Mouse (Mus musculus) heart, embryonic 16.5 days (tissue): ENCODE results near the gene Ccdc3. TPM values are rescaled to one million over a fixed set of nuclear protein-coding genes. Genes with fewer than 3 reads are reported as not detected.

ENCODE experiments used
- ATAC-seq: fragments of 200-750 bp; cut with Nextera tagmentation; replicated peaks from 2 replicates; pipeline ENCODE4 v1.8.0; 2017; ENCODE audit warnings: moderate number of reproducible peaks; ENCODE audit not compliant: insufficient read depth, low FRiP score; ENCODE audit errors: extremely low read depth
- H3K27ac ChIP-seq: fragments of 300-500 bp; sonication (generic); 2 replicates; pipeline ENCODE4 v1.5.1; 2014; ENCODE audit warnings: mild to moderate bottlenecking, low read length, control low read depth, moderate library complexity
- H3K27me3 ChIP-seq: fragments of 300-500 bp; sonication (generic); 2 replicates; pipeline ENCODE4 v1.6.1; 2014; ENCODE audit warnings: low read length, mixed read lengths; ENCODE audit not compliant: control insufficient read depth, insufficient read depth
- H3K36me3 ChIP-seq: fragments of 300-500 bp; sonication (generic); 2 replicates; pipeline ENCODE4 v1.6.1; 2014; ENCODE audit not compliant: control insufficient read depth, insufficient read depth
- H3K4me1 ChIP-seq: fragments of 300-500 bp; sonication (generic); 2 replicates; pipeline ENCODE4 v1.6.1; 2014; ENCODE audit warnings: low read length, mixed read lengths; ENCODE audit not compliant: control insufficient read depth, insufficient read depth
- H3K4me2 ChIP-seq: fragments of 300-500 bp; sonication (generic); 2 replicates; pipeline ENCODE4 v1.6.1; 2014; ENCODE audit warnings: low read depth, mild to moderate bottlenecking, control low read depth, low read length
- H3K4me3 ChIP-seq: fragments of 300-500 bp; sonication (generic); 2 replicates; pipeline ENCODE4 v1.5.1; 2014; ENCODE audit warnings: mild to moderate bottlenecking, control low read depth, low read length
- H3K9ac ChIP-seq: fragments of 300-500 bp; sonication (generic); 2 replicates; pipeline ENCODE4 v1.6.1; 2014; ENCODE audit warnings: low read length, control low read depth
- H3K9me3 ChIP-seq: fragments of 300-500 bp; sonication (generic); replicated peaks from 2 replicates; pipeline ENCODE4 v1.6.1; 2016; ENCODE audit warnings: low read length; ENCODE audit not compliant: control insufficient read depth
- WGBS: fragments of 180-500 bp; shearing (Covaris S2); extraction: QIAGEN DNeasy Blood & Tissue Kit; methylation state at CpG from one replicate; pipeline ENCODE4 v1.1.7; 2014; 5-methylcytosine and 5-hydroxymethylcytosine counted together
- polyA plus RNA-seq: library from polyadenylated mRNA; unstranded; fragments of >200 nt; fragmentation: Nextera tagmentation; extraction: Ambion mirVana; gene quantifications from 2 replicates; pipeline ENCODE4 v1.2.1, GENCODE M21; 2015

Gene Ccdc3
- polyA plus RNA-seq, 1 experiment from 2014 or later = 8.8 TPM

GRCm38 (mm10) chr2:5193071-5193470 is 55.5 kb downstream of the Ccdc3 start:
- ATAC-seq = no peak

GRCm38 (mm10) chr2:5194701-5195215 is 57.2 kb downstream of the Ccdc3 start:
- Histone ChIP-seq H3K36me3 (no peaks in the 10 kb centered on the region), H3K27me3 (no peaks in the 10 kb centered on the region), H3K4me1 (no peaks in the 10 kb centered on the region), H3K4me3 (no peak overlapping the region), H3K27ac (no peak overlapping the region), H3K9ac (no peak overlapping the region), H3K4me2 (no peak overlapping the region), H3K9me3 (no peaks in the 10 kb centered on the region)
- WGBS = 68% methylated on average over 6 of the region's 6 CpGs
- no peak for ATAC-seq

More at GRCm38 (mm10) chr2:5193071-5193470, 55.5 kb downstream of the Ccdc3 start:
- Histone ChIP-seq H3K27ac (no peak overlapping the region), H3K4me1 (no peaks in the 10 kb centered on the region), H3K9me3 (no peaks in the 10 kb centered on the region), H3K4me3 (no peak overlapping the region), H3K36me3 (no peaks in the 10 kb centered on the region), H3K27me3 (no peaks in the 10 kb centered on the region), H3K9ac (no peak overlapping the region), H3K4me2 (no peak overlapping the region)
- 75% methylated on average over 4 of the region's 4 CpGs for WGBS

GRCm38 (mm10) chr2:5197486-5197885 is 59.9 kb downstream of the Ccdc3 start:
- Histone ChIP-seq H3K4me2 (no peak overlapping the region), H3K36me3 (no peaks in the 10 kb centered on the region), H3K9ac (no peak overlapping the region), H3K4me1 (no peaks in the 10 kb centered on the region), H3K9me3 (no peaks in the 10 kb centered on the region), H3K4me3 (no peak overlapping the region), H3K27me3 (no peaks in the 10 kb centered on the region), H3K27ac (no peak overlapping the region)
- no peak for ATAC-seq
- WGBS = 92% methylated on average over 4 of the region's 4 CpGs

- WGBS = 79% methylated on average over 17 of the region's 17 CpGs
- Histone ChIP-seq H3K9me3 (no peaks in the 10 kb centered on the region), H3K9ac (no peak overlapping the region), H3K27me3 (no peaks in the 10 kb centered on the region), H3K4me1 (no peaks in the 10 kb centered on the region), H3K4me3 (no peak overlapping the region), H3K4me2 (no peak overlapping the region), H3K27ac (no peak overlapping the region), H3K36me3 (no peaks in the 10 kb centered on the region)
- no peak for ATAC-seq
These were observed 61.7 kb downstream of the Ccdc3 start for GRCm38 (mm10) chr2:5199289-5199688.

GRCm38 (mm10) chr2:5200817-5201364 is 63.3 kb downstream of the Ccdc3 start:
- H3K9ac ChIP-seq = no peak overlapping the region
- H3K4me1 ChIP-seq = no peaks in the 10 kb centered on the region
- H3K36me3 ChIP-seq = no peaks in the 10 kb centered on the region
- 67% methylated on average over 7 of the region's 7 CpGs for WGBS
- H3K27me3 ChIP-seq = no peaks in the 10 kb centered on the region
- no peaks in the 10 kb centered on the region for H3K9me3 ChIP-seq
- H3K4me3 ChIP-seq = no peak overlapping the region
- ATAC-seq = no peak
- H3K4me2 ChIP-seq = no peak overlapping the region
- H3K27ac ChIP-seq = no peak overlapping the region

- no peak for ATAC-seq
- no peak overlapping the region for H3K27ac ChIP-seq
- no peak overlapping the region for H3K4me2 ChIP-seq
- no peaks in the 10 kb centered on the region for H3K9me3 ChIP-seq
- 69% methylated on average over 1 of the region's 1 CpGs for WGBS
- no peak overlapping the region for H3K9ac ChIP-seq
- H3K36me3 ChIP-seq = no peaks in the 10 kb centered on the region
- no peaks in the 10 kb centered on the region for H3K27me3 ChIP-seq
- H3K4me3 ChIP-seq = no peak overlapping the region
- H3K4me1 ChIP-seq = no peaks in the 10 kb centered on the region
These were observed 65.6 kb downstream of the Ccdc3 start for GRCm38 (mm10) chr2:5203146-5203545.

GRCm38 (mm10) chr2:5204941-5205340 is 67.4 kb downstream of the Ccdc3 start:
- Histone ChIP-seq H3K27ac (no peak overlapping the region), H3K36me3 (no peaks in the 10 kb centered on the region), H3K4me1 (no peaks in the 10 kb centered on the region), H3K4me2 (no peak overlapping the region), H3K9ac (no peak overlapping the region), H3K9me3 (no peaks in the 10 kb centered on the region), H3K4me3 (no peak overlapping the region), H3K27me3 (no peaks in the 10 kb centered on the region)
- no peak for ATAC-seq
- 70% methylated on average over 1 of the region's 1 CpGs for WGBS

- no peaks in the 10 kb centered on the region for H3K27me3 ChIP-seq
- H3K27ac ChIP-seq = no peak overlapping the region
- H3K4me2 ChIP-seq = no peak overlapping the region
- no peak overlapping the region for H3K9ac ChIP-seq
- no peaks in the 10 kb centered on the region for H3K9me3 ChIP-seq
- H3K4me3 ChIP-seq = no peak overlapping the region
- H3K36me3 ChIP-seq = no peaks in the 10 kb centered on the region
- no peaks in the 10 kb centered on the region for H3K4me1 ChIP-seq
- ATAC-seq = no peak
- 81% methylated on average over 3 of the region's 3 CpGs for WGBS
These were observed 69.1 kb downstream of the Ccdc3 start for GRCm38 (mm10) chr2:5206651-5207050.

- Histone ChIP-seq H3K9me3 (no peaks in the 10 kb centered on the region; the same call in 1 of the 2 replicates), H3K4me3 (no peak overlapping the region), H3K4me2 (no peak overlapping the region), H3K36me3 (no peaks in the 10 kb centered on the region), H3K27me3 (no peaks in the 10 kb centered on the region), H3K4me1 (no peaks in the 10 kb centered on the region), H3K9ac (no peak overlapping the region), H3K27ac (no peak overlapping the region)
- WGBS = 47% methylated on average over 1 of the region's 1 CpGs
- no peak for ATAC-seq
These were observed 77.0 kb downstream of the Ccdc3 start for GRCm38 (mm10) chr2:5214581-5214980.
